Mouse (Mus musculus) limb, embryonic 14.5 days (tissue): Measurements from ENCODE around the gene Capns1. TPM values are rescaled to one million over a fixed set of nuclear protein-coding genes. Genes with fewer than 3 reads are reported as not detected.

Experiments used
- ATAC-seq: fragments of 200-750 bp; cut with Nextera tagmentation; 2 replicates; pipeline ENCODE4 v1.8.0; 2017; ENCODE audit warnings: low read depth, moderate number of reproducible peaks, moderate TSS enrichment; ENCODE audit not compliant: low FRiP score
- DNase-seq: peaks from one replicate; pipeline ENCODE4 v3.0.0-alpha.2; 2015; ENCODE audit warnings: low spot score
- H3K27ac ChIP-seq: fragments of 300-500 bp; sonication (generic); replicated peaks from 2 replicates; pipeline ENCODE4 v1.5.1; 2014; ENCODE audit warnings: low read depth, mild to moderate bottlenecking, low read length, moderate library complexity, mixed read lengths
- H3K27me3 ChIP-seq: fragments of 300-500 bp; sonication (generic); 2 replicates; pipeline ENCODE4 v1.6.1; 2014; ENCODE audit warnings: low read length, mixed read lengths; ENCODE audit not compliant: control insufficient read depth, insufficient read depth
- H3K36me3 ChIP-seq: fragments of 300-500 bp; sonication (generic); 2 replicates; pipeline ENCODE4 v1.6.1; 2014; ENCODE audit warnings: mild to moderate bottlenecking, low read length, moderate library complexity, mixed read lengths; ENCODE audit not compliant: control insufficient read depth, insufficient read depth
- H3K4me1 ChIP-seq: fragments of 300-500 bp; sonication (generic); 2 replicates; pipeline ENCODE4 v1.6.1; 2014; ENCODE audit warnings: antibody characterized with exemption, low read length, mixed read lengths; ENCODE audit not compliant: control insufficient read depth, insufficient read depth
- H3K4me2 ChIP-seq: fragments of 300-500 bp; sonication (generic); replicated peaks from 2 replicates; pipeline ENCODE4 v1.6.1; 2014; ENCODE audit warnings: low read depth, mild to moderate bottlenecking, low read length, moderate library complexity; ENCODE audit not compliant: severe bottlenecking
- H3K4me3 ChIP-seq: fragments of 300-500 bp; sonication (generic); replicated peaks from 2 replicates; pipeline ENCODE4 v1.5.1; 2014; ENCODE audit warnings: low read length
- H3K9ac ChIP-seq: fragments of 300-500 bp; sonication (generic); 2 replicates; pipeline ENCODE4 v1.6.1; 2014; ENCODE audit warnings: mild to moderate bottlenecking, low read depth, low read length, moderate library complexity; ENCODE audit not compliant: severe bottlenecking
- H3K9me3 ChIP-seq: fragments of 300-500 bp; sonication (generic); 2 replicates; pipeline ENCODE4 v1.6.1; 2016; ENCODE audit warnings: low read length; ENCODE audit not compliant: control insufficient read depth
- POLR2A ChIP-seq: fragments of 200-500 bp; IDR thresholded peaks from 2 replicates; pipeline ENCODE4 v1.8.0; 2012; ENCODE audit warnings: inconsistent platforms, mild to moderate bottlenecking, moderate library complexity, borderline replicate concordance; ENCODE audit not compliant: insufficient read depth, insufficient read length; ENCODE audit errors: extremely low read depth
- WGBS: fragments of 180-500 bp; shearing (Covaris S2); extraction: QIAGEN DNeasy Blood & Tissue Kit; methylation state at CpG from one replicate; pipeline ENCODE4 v1.1.7; 2014; 5-methylcytosine and 5-hydroxymethylcytosine counted together
- polyA plus RNA-seq, 2 experiments: library from polyadenylated mRNA; depleted of rRNA in 1 of 2; stranded (reverse) in 1 of 2; unstranded in 1 of 2; fragments of >200 nt; fragmentation: Nextera tagmentation in 1 of 2; extraction: Ambion mirVana in 1 of 2; gene quantifications; 2 replicates each; pipeline versions ENCODE4 v1.2.1 to v1.2.3; 2012 to 2014

Gene Capns1
- polyA plus RNA-seq, 2 experiments = 117 to 392 TPM

- Histone ChIP-seq H3K36me3 (peaks cover 1% of the 10 kb centered on the region; the same call in 1 of the 2 replicates), H3K4me1 (peaks cover 21% of the 10 kb centered on the region), H3K27me3 (no peaks in the 10 kb centered on the region), H3K27ac (no peak overlapping the region), H3K4me2 (no peak overlapping the region), H3K9ac (no peak overlapping the region), H3K9me3 (no peaks in the 10 kb centered on the region), H3K4me3 (no peak overlapping the region)
- ATAC-seq (no peak), DNase-seq (no peak)
- no peak for TF ChIP-seq POLR2A
- WGBS = 72% methylated on average over 5 of the region's 5 CpGs
Measured at GRCm38 (mm10) chr7:30197592-30198129, 950 bp downstream of the Capns1 start.

- Histone ChIP-seq H3K4me2 (no peak overlapping the region), H3K4me3 (no peak overlapping the region), H3K27ac (no peak overlapping the region), H3K27me3 (no peaks in the 10 kb centered on the region), H3K9ac (no peak overlapping the region), H3K36me3 (peaks cover 16% of the 10 kb centered on the region), H3K4me1 (peaks cover 17% of the 10 kb centered on the region), H3K9me3 (no peaks in the 10 kb centered on the region)
- TF ChIP-seq POLR2A = no peak
- no peak for DNase-seq
- ATAC-seq = no peak
- 67% methylated on average over 6 of the region's 6 CpGs for WGBS
Measured at GRCm38 (mm10) chr7:30196171-30196570, 2.4 kb downstream of the Capns1 start.

- ATAC-seq (no peak), DNase-seq (no peak)
- no peak for TF ChIP-seq POLR2A
- Histone ChIP-seq H3K27me3 (no peaks in the 10 kb centered on the region), H3K4me2 (no peak overlapping the region; the same call in 1 of the 2 replicates), H3K27ac (no peak overlapping the region), H3K9me3 (no peaks in the 10 kb centered on the region), H3K36me3 (peaks cover 22% of the 10 kb centered on the region), H3K4me3 (0 out of 2 replicates have a peak overlapping the region, but pooled peaks have one; percentile 85), H3K4me1 (peaks cover 14% of the 10 kb centered on the region), H3K9ac (no peak overlapping the region)
- 65% methylated on average over 6 of the region's 6 CpGs for WGBS
Measured at GRCm38 (mm10) chr7:30195461-30195860, 3.1 kb downstream of the Capns1 start.

GRCm38 (mm10) chr7:30194884-30195283 is 3.7 kb downstream of the Capns1 start:
- peak overlapping the region; percentile 85 for H3K4me3 ChIP-seq
- H3K9ac ChIP-seq = peak overlapping the region; percentile 77
- H3K27ac ChIP-seq = peak overlapping the region; percentile 82
- H3K9me3 ChIP-seq = no peaks in the 10 kb centered on the region
- H3K36me3 ChIP-seq = peaks cover 28% of the 10 kb centered on the region
- peak; percentile 88 for ATAC-seq
- peak overlapping the region; percentile 81 for H3K4me2 ChIP-seq
- peaks cover 14% of the 10 kb centered on the region for H3K4me1 ChIP-seq
- H3K27me3 ChIP-seq = no peaks in the 10 kb centered on the region
- 1% methylated on average over 25 of the region's 28 CpGs for WGBS
- DNase-seq = peak; percentile 96
- TF ChIP-seq POLR2A = 0 out of 2 replicates have a peak, but pooled peaks have one; percentile 47

GRCm38 (mm10) chr7:30194101-30194831 is 4.3 kb downstream of the Capns1 start:
- Histone ChIP-seq H3K9ac (peak overlapping the region; percentile 77), H3K27ac (peak overlapping the region; percentile 82), H3K9me3 (no peaks in the 10 kb centered on the region), H3K27me3 (no peaks in the 10 kb centered on the region), H3K4me2 (peak overlapping the region; percentile 81), H3K4me1 (peaks cover 14% of the 10 kb centered on the region), H3K36me3 (peaks cover 30% of the 10 kb centered on the region), H3K4me3 (peak overlapping the region; percentile 85)
- ATAC-seq = peak; percentile 5; the same call in 1 of the 2 replicates
- no peak for TF ChIP-seq POLR2A
- under 1% methylated on average over 26 of the region's 26 CpGs for whole genome bisulfite sequencing
- peak; percentile 23 for DNase-seq
